Mouse (Mus musculus): Measurements from ENCODE around the gene Map6.

- TF ChIP-seq POLR2A (IDR thresholded peaks at IDR 0.05; ENCODE audit: insufficient read length, low read depth) (no peak), TCF12 (IDR thresholded peaks at IDR 0.05; ENCODE audit: insufficient read depth, poor library complexity, severe bottlenecking) (no peak), REST (IDR thresholded peaks at IDR 0.05; ENCODE audit: insufficient read depth, insufficient read length) (no peak), MAX (IDR thresholded peaks at IDR 0.05; ENCODE audit: low read depth) (no peak), E2F4 (IDR thresholded peaks at IDR 0.05; ENCODE audit: insufficient read depth) (no peak), MYOG (IDR thresholded peaks at IDR 0.05; ENCODE audit: control insufficient read depth in 1 of 3, insufficient read depth in 1 of 3, insufficient read length in 2 of 3, low read depth in 2 of 3) (no peak), POLR2AphosphoS2 (IDR thresholded peaks at IDR 0.05; ENCODE audit: insufficient read length, low read depth) (no peak), CEBPB (IDR thresholded peaks at IDR 0.05; ENCODE audit: insufficient read depth, poor library complexity, severe bottlenecking) (no peak), TCF3 (IDR thresholded peaks at IDR 0.05; ENCODE audit: insufficient read length, low read depth) (no peak), USF1 (IDR thresholded peaks at IDR 0.05; ENCODE audit: low read depth) (no peak), SRF (IDR thresholded peaks at IDR 0.05; ENCODE audit: control insufficient read depth, insufficient read length, low read depth) (no peak)
These were observed 42.5 kb upstream of the Map6 start for GRCm38 (mm10) chr7:99224648-99225190.

All from myocyte (in vitro differentiated cells).